Mouse (Mus musculus): Measurements from ENCODE around the gene Zranb1. TPM values are rescaled to one million over a fixed set of nuclear protein-coding genes. Genes with fewer than 3 reads are reported as not detected.

Zranb1 gene
- total and polyA plus RNA-seq, 3 experiments = 17.4 to 18.5 TPM; not detected in 1

DNA sequence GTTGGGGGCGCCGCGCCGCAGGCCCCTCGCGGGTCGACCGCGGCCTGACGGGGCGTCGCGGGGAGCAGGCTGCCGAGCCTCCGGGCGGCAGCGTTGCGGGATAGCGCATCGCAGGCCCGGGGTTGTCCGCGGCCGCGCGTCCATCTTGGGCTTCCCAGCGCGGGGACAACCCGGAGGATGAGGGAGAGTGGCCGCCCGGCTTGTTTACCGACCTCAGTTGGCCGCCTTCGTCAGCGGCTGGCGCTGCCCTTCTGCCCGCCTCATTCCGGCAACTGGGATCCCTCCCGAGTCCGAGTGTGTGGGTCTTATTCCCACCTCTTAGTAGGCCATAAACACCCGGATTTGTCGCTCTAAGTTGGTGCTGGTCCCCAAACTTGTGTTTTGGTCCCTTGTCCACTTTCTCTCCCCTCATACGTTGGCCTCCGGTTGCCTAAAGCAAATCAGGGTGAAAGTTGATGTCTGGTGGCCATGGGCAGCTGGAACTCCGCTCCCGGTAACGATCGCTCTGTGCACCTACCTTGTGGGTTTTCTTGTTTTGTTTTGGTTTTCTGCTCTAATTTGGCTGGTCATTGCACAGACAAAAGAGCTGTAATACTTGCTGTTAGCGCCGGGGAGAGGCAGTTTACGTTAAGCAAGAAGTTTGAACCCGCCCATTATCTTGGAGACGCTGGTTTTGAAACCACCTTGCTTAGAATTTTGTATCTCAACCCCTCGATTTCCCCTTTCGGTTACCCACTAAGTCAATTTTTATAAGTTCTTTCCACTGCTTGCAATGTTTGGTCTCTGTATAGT lies 814 bp downstream of the Zranb1 start:
- TF ChIP-seq ZKSCAN1 (IDR thresholded peaks at IDR 0.05; ENCODE audit: low read depth, low read length) = no peak
- TF ChIP-seq NELFE (IDR thresholded peaks at IDR 0.05; ENCODE audit: low read depth, low read length) = no peak
- TF ChIP-seq POLR2A (IDR thresholded peaks at IDR 0.05; ENCODE audit: control insufficient read depth in 1 of 2, insufficient read depth in 1 of 2, low read depth in 1 of 2, low read length in 2 of 2, poor library complexity in 1 of 2) = no peak; a peak in 1 of 4 replicates
- no peak for TF ChIP-seq MAFK (IDR thresholded peaks at IDR 0.05; ENCODE audit: borderline replicate concordance, low read depth, low read length)
- peak; percentile 7; the same call in 1 of the 2 replicates for TF ChIP-seq MYB (IDR thresholded peaks at IDR 0.05; ENCODE audit: low read depth, low read length)
- no peak for TF ChIP-seq SMC3 (IDR thresholded peaks at IDR 0.05; ENCODE audit: low read depth, low read length)
- no peak; the same call in 1 of the 2 replicates for TF ChIP-seq HCFC1 (IDR thresholded peaks at IDR 0.05; ENCODE audit: low read depth, low read length)
- TF ChIP-seq TAL1 (IDR thresholded peaks at IDR 0.05; ENCODE audit: low read length) = no peak
- no peak for TF ChIP-seq JUND (IDR thresholded peaks at IDR 0.05; ENCODE audit: low read depth, low read length)
- TF ChIP-seq USF1 (IDR thresholded peaks at IDR 0.05; ENCODE audit: low read depth, low read length) = no peak
- TF ChIP-seq MYC (IDR thresholded peaks at IDR 0.05; ENCODE audit: low read depth, low read length) = no peak
- peak; percentile 31; the same call in 1 of the 2 replicates for TF ChIP-seq MXI1 (IDR thresholded peaks at IDR 0.05; ENCODE audit: low read depth, low read length)
- no peak for TF ChIP-seq TCF12 (IDR thresholded peaks at IDR 0.05; ENCODE audit: low read depth, low read length)
- TF ChIP-seq CHD1 (IDR thresholded peaks at IDR 0.05; ENCODE audit: low read depth, low read length) = no peak; the same call in 1 of the 2 replicates
- no peak for TF ChIP-seq MEF2A (IDR thresholded peaks at IDR 0.05; ENCODE audit: extremely low read depth, insufficient replicate concordance, low read depth, low read length, poor library complexity, severe bottlenecking)
- TF ChIP-seq CHD2 (IDR thresholded peaks at IDR 0.05; ENCODE audit: low read length) = no peak
- no peak for TF ChIP-seq ZMIZ1 (IDR thresholded peaks at IDR 0.05; ENCODE audit: low read depth, low read length)
- TF ChIP-seq ETS1 (IDR thresholded peaks at IDR 0.05; ENCODE audit: low read depth, low read length) = no peak
- TF ChIP-seq RAD21 (IDR thresholded peaks at IDR 0.05; ENCODE audit: low read depth, low read length) = no peak
- no peak for TF ChIP-seq ELF1 (IDR thresholded peaks at IDR 0.05; ENCODE audit: low read depth, low read length)
- TF ChIP-seq SIN3A (IDR thresholded peaks at IDR 0.05; ENCODE audit: low read length) = no peak
- TF ChIP-seq TBP (IDR thresholded peaks at IDR 0.05; ENCODE audit: low read depth, low read length) = 0 out of 2 replicates have a peak, but pooled peaks have one; percentile 1
- no peak for TF ChIP-seq EP300 (IDR thresholded peaks at IDR 0.05; ENCODE audit: low read depth in 1 of 2, low read length in 2 of 2)
- no peak for TF ChIP-seq MAX (IDR thresholded peaks at IDR 0.05; ENCODE audit: low read length)
- no peak for TF ChIP-seq POLR2AphosphoS5 (IDR thresholded peaks at IDR 0.05; ENCODE audit: borderline replicate concordance, low read depth, low read length)
- no peak for TF ChIP-seq POLR2AphosphoS2 (IDR thresholded peaks at IDR 0.05; ENCODE audit: low read length)
- Histone ChIP-seq H3K4me3 (ENCODE audit: control insufficient read depth in 1 of 2, insufficient read depth in 1 of 2, low read depth in 2 of 2, low read length in 2 of 2) (peak overlapping the region; percentile 88 to 94), H3K4me1 (ENCODE audit: control insufficient read depth in 1 of 2, insufficient read depth in 2 of 2, low read length in 2 of 2) (peaks cover 6 to 24% of the 10 kb centered on the region in 2 experiments; a peak in 3 of 4 replicates), H3K9ac (ENCODE audit: control insufficient read depth, low read depth, low read length, poor library complexity, severe bottlenecking) (peak overlapping the region; percentile 89), H3K79me2 (ENCODE audit: control insufficient read depth, insufficient read depth, low read length, poor library complexity) (peaks cover 41% of the 10 kb centered on the region), H3K27me3 (ENCODE audit: control insufficient read depth in 1 of 2, insufficient read depth in 2 of 2, low read length in 2 of 2) (no peaks in the 10 kb centered on the region), H3K36me3 (ENCODE audit: control insufficient read depth in 1 of 2, insufficient read depth in 2 of 2, low read length in 2 of 2) (peaks cover 0 to 27% of the 10 kb centered on the region in 2 experiments; a peak in 2 of 4 replicates), H3K27ac (ENCODE audit: control insufficient read depth, low read depth, low read length) (peak overlapping the region; percentile 59), H3K9me3 (replicated peaks; ENCODE audit: insufficient read depth, low read length) (no peaks in the 10 kb centered on the region)
- DNase-seq (ENCODE audit: low read depth, low spot score) = peak; percentile 84
